Mouse (Mus musculus) stomach, postnatal 0 days (tissue): ENCODE data around the gene 3425401B19Rik.

ENCODE experiments used
- CTCF ChIP-seq: IDR thresholded peaks from 2 replicates; pipeline ENCODE4 v1.5.1; 2016; ENCODE audit warnings: antibody characterized with exemption, low read depth, mild to moderate bottlenecking, moderate library complexity
- EP300 ChIP-seq: optimal IDR thresholded peaks from 2 replicates; pipeline ENCODE3; 2016; ENCODE audit warnings: antibody characterized with exemption

GRCm38 (mm10) chr14:32726864-32727263 is 41.8 kb upstream of the 3425401B19Rik start:
- TF ChIP-seq CTCF (no peak), EP300 (no peak)
